Mouse (Mus musculus): Measurements from ENCODE around the gene Apela.
"Not testable (repeated sequence)": the region's sequence is repeated elsewhere in the genome, so short reads cannot be mapped to it uniquely, and the experiment has no call there.

The Apela gene

DNA sequence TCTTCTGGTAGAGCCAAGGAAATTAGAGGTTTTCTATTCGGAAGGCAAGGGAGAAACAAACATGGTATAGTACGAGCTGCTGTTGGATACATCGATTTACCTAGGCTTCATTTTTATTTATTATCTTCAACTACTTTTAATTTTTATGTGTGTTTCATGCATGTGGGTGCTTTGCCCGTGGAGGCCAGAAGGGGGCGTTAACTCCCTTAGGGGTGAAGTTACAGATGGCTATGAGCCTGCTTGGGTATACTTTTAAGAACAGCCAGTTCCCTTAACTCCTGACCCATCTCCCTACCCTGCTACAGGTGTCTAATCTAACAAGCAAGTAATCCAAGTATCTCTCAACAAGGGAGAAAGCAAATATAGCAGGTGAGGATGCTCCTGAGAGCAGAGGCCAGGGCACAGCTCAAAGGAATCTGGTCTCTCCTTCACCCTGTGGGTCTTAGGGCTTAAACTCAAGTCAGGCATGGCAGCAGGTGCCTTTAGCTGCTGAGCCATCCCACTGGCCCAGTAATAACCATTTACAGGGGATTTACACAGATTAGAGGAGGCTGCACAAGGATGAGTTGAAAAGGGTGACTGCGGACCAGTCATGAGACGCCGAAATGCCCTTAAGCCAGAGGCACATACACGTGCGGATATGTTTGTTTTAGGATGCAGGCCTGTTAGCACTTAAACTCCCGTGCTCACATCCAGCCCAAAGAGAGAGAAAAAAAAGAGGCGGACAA lies 8.0 kb downstream of the Apela start:
- DNase-seq (ENCODE audit: extremely low spot score, low spot score) = no peak

DNA sequence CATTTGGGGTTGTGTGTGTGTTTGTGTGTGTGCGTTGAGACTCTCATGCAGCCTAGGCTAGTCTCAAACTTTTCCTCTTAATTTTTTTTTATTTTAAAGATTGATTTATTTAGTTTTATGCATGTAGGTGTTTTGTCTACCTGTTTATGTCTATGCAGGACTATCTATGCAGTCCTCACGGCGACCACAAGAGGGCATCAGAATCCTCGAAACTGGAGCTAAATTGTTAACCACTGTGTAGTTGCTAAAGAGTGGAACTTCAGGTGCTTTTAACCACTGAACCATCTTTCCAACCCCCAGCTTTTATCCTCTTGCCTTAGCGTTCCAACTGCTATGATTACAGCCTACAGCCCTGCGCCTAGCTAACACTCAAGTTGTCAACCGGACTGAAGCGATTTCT lies 14.7 kb downstream of the Apela start:
- DNase-seq (ENCODE audit: extremely low spot score, low spot score) = peak; percentile 68

DNA sequence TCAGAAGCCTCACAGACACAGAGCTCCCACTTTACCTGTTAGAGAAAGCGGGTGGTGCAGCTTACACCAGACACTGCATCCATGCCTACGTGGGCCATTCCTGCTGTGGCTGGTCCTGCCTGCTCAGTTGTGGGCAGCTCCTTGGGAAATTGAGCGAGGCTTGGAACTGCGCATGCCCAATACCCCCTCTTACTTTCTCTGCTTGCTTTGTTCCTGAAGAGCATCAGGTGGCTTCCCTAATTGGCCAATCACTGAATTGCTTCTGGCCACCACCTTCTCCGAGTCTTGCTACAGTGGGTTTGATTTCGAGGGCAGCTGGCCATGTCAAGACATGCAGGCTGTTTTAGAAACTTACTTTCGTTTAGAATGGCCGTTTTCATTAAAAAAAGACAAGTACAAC lies 18.7 kb downstream of the Apela start, which contains the start of the genes Trim61 and Trim60:
Gene Trim61, minus strand, starts transcription at position 101 of the 400 bp plus-strand sequence.
Gene Trim60, minus strand, starts transcription at position 162 of the 400 bp plus-strand sequence.
- DNase-seq (ENCODE audit: extremely low spot score, low spot score) = no peak

DNA sequence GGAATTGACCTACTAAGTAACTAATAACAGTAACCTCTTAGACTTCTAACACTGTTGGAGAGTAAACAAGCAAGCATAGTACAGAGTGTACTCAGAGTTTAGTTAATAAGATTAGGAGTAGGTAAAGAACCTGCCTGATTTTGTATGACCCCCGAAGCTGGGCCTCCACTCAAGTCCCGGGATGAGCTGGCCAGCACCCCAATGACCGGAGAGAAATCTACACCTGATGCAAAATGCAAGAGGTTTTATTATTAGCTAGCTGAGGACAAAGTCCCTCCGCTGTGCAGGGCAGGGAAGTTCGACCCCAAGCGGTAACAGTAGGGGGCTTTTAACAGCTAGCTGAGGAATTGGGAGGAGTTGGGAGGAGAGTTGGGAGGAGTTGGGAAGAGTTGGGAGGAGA lies 29.5 kb downstream of the Apela start:
- DNase-seq (ENCODE audit: extremely low spot score, low spot score) = not testable (repeated sequence)

DNA sequence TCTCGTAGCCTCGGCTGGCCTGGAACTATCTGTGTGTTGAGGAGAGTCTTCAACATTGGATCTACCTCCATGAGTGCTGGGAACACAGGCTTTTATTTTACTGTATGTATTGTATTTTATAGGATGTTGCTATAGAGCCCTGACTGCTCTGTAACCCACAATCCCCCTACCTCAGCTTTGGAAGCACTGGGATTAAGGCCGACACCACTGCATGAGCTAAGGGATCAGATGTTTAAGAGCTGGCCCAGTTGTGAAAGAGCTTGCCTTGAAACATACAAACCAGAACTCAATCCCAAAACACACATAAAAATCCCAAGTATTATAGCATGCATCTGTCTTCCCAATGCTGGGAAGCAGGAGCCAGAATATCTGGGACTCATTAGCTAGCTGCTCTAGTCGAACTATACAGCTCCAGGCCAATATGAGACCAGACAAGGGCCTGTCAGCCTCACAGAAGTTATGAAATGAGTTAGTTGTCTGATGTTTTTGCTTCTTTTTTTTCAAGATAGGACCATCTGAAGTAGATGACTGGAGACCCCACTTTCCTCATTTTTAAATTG lies 38.2 kb downstream of the Apela start:
- no peak for DNase-seq (ENCODE audit: extremely low spot score, low spot score)

DNA sequence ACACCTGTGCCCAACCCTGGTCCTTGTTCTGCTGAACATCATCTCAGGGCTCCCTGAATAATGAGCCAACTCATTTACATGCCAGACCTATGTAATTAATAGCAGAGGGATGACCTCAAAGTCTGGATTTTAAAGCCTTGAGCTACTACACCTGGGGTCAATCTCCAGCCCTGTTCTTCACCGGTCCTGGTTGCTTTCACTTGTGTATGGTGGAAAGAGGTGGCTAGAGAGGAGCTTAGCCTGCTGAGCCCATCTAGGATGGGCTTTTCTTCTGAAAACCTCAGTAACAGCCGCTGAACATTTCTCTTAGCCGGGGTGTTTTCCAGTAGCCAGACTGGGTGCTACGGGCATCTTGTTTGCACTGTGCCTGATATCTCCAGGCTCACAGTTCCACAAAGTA lies 49.4 kb downstream of the Apela start, which contains the start of gene Trim75:
Gene Trim75, minus strand, starts transcription at position 101 of the 400 bp plus-strand sequence.
- no peak for DNase-seq (ENCODE audit: extremely low spot score, low spot score)

DNA sequence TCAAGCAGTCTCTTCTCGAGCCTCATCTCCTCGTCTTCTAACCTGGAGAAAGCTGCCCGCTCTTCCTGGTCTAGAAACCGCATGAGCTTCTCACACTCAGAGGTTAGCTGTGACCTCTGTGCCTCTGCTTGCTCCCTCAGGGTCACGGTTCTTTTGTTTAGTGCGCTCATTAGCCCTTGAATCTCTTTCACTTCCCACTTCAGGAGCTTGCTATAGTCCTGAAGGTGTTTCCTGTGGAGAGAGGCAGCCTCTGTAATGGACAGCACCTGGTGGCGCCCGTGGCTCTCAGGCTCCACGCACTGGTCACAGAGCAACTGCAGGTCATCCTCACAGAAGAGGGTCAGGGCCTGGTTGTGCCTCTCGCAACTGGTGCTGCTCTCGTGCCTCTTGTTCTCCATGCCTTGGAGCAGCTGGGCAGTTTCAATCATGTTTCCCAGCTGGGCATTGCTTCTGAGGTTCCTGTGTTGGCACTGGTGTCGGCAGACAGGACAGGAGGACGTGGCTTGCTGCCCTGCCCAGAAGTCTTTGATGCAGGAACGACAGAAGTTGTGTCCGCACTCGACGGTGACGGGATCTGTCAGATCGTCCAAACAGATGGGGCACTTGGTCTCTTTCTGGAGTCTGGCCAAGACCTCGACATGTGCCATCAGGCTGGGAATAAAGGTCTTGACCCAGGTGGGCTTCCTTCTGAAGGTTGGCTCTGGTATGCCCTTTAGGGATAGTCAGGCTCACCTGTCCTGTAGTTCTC lies 53.8 kb downstream of the Apela start:
- no peak for DNase-seq (ENCODE audit: extremely low spot score, low spot score)
